Mouse (Mus musculus) embryonic fibroblast, embryonic 13.5 days (primary cell): ENCODE measurements around the gene Slc35b4. TPM values are rescaled to one million over a fixed set of nuclear protein-coding genes. Genes with fewer than 3 reads are reported as not detected.

Source experiments
- H3K27ac ChIP-seq: 2 replicates; pipeline ENCODE4 v1.5.1; 2012; ENCODE audit warnings: low read length, control low read depth, inconsistent platforms; ENCODE audit not compliant: insufficient read depth
- H3K4me1 ChIP-seq: 2 replicates; pipeline ENCODE4 v1.6.1; 2011; ENCODE audit warnings: low read length; ENCODE audit not compliant: control insufficient read depth, insufficient read depth
- H3K4me3 ChIP-seq: 2 replicates; pipeline ENCODE4 v1.5.1; 2011; ENCODE audit warnings: mild to moderate bottlenecking, control low read depth, low read length; ENCODE audit not compliant: insufficient read depth
- CTCF ChIP-seq: IDR thresholded peaks from 2 replicates; pipeline ENCODE4 v1.5.1; 2011; ENCODE audit warnings: mild to moderate bottlenecking, control low read depth, low read length, moderate library complexity, borderline replicate concordance; ENCODE audit not compliant: insufficient read depth
- POLR2A ChIP-seq: IDR thresholded peaks from 2 replicates; pipeline ENCODE4 v1.6.1; 2011; ENCODE audit warnings: low read depth, mild to moderate bottlenecking, control low read depth, low read length, moderate library complexity
- polyA plus RNA-seq: library from polyadenylated mRNA; stranded (reverse); fragments of >200 nt; gene quantifications from 2 replicates; pipeline ENCODE4 v1.2.4, GENCODE M21; 2011; ENCODE audit warnings: low read depth; ENCODE audit not compliant: missing spikeins, insufficient read length

The Slc35b4 gene
- polyA plus RNA-seq, 1 experiment: 55.4 TPM

GRCm38 (mm10) chr6:34132391-34132790, 44.5 kb downstream of the Slc35b4 start:
- no peak for TF ChIP-seq CTCF
- no peak for TF ChIP-seq POLR2A
- H3K4me1 ChIP-seq: no peaks in the 10 kb centered on the region
- no peak overlapping the region for H3K27ac ChIP-seq
- H3K4me3 ChIP-seq: no peak overlapping the region

GRCm38 (mm10) chr6:34129261-34129660, 47.6 kb downstream of the Slc35b4 start:
- TF ChIP-seq POLR2A (no peak), CTCF (no peak)
- H3K4me3 ChIP-seq: no peak overlapping the region
- no peaks in the 10 kb centered on the region for H3K4me1 ChIP-seq
- no peak overlapping the region for H3K27ac ChIP-seq

GRCm38 (mm10) chr6:34124401-34124800, 52.5 kb downstream of the Slc35b4 start:
- no peak for TF ChIP-seq POLR2A
- no peak for TF ChIP-seq CTCF
- Histone ChIP-seq H3K4me1 (no peaks in the 10 kb centered on the region), H3K27ac (no peak overlapping the region), H3K4me3 (no peak overlapping the region)

GRCm38 (mm10) chr6:34116838-34117478, 60.0 kb downstream of the Slc35b4 start:
- Histone ChIP-seq H3K27ac (no peak overlapping the region), H3K4me1 (no peaks in the 10 kb centered on the region), H3K4me3 (no peak overlapping the region)
- no peak for TF ChIP-seq POLR2A
- TF ChIP-seq CTCF: no peak

GRCm38 (mm10) chr6:34111406-34111805, 65.5 kb downstream of the Slc35b4 start:
- H3K4me3 ChIP-seq: no peak overlapping the region
- TF ChIP-seq POLR2A: no peak
- TF ChIP-seq CTCF: no peak
- H3K27ac ChIP-seq: no peak overlapping the region
- H3K4me1 ChIP-seq: no peaks in the 10 kb centered on the region

GRCm38 (mm10) chr6:34110571-34110970, 66.3 kb downstream of the Slc35b4 start:
- no peak overlapping the region for H3K4me3 ChIP-seq
- no peak overlapping the region for H3K27ac ChIP-seq
- no peaks in the 10 kb centered on the region for H3K4me1 ChIP-seq
- TF ChIP-seq POLR2A (no peak), CTCF (no peak)

Other genes with a start within 250 kb of the Slc35b4 start
- 0.12 and 0.63 TPM in 2 replicates for gene Lrguk, start 147.7 kb downstream of the Slc35b4 start, polyA plus RNA-seq
- gene Akr1b3, start 140.4 kb upstream of the Slc35b4 start, polyA plus RNA-seq: 99.7 and 105 TPM in 2 replicates
- gene Akr1b8, start 177.0 kb upstream of the Slc35b4 start, polyA plus RNA-seq: 53.5 and 71.1 TPM in 2 replicates
- gene Akr1b10, start 207.1 kb upstream of the Slc35b4 start, polyA plus RNA-seq: 19.9 and 27.7 TPM in 2 replicates
- gene Akr1b7, start 235.2 kb upstream of the Slc35b4 start, polyA plus RNA-seq: not detected in 2 replicates